Mouse (Mus musculus) liver, adult 2 months (tissue): Measurements from ENCODE around the gene Ttll11. TPM values are rescaled to one million over a fixed set of nuclear protein-coding genes. Genes with fewer than 3 reads are reported as not detected.

Source experiments
- DNase-seq: peaks from one replicate; pipeline ENCODE4 v3.0.0-alpha.2; 2011; ENCODE audit warnings: low read depth, low spot score; ENCODE audit errors: extremely low read depth
- H3K27ac ChIP-seq: fragments of 200-500 bp; replicated peaks from 2 replicates; pipeline ENCODE4 v1.5.1; 2012; ENCODE audit warnings: low read depth, mild to moderate bottlenecking, control low read depth, inconsistent platforms, low read length; ENCODE audit not compliant: insufficient read depth
- H3K27me3 ChIP-seq: fragments of 200-500 bp; 2 replicates; pipeline ENCODE4 v1.6.1; 2012; ENCODE audit warnings: mild to moderate bottlenecking, moderate library complexity, low read length, inconsistent platforms; ENCODE audit not compliant: control insufficient read depth, insufficient read depth
- H3K36me3 ChIP-seq: fragments of 200-500 bp; 2 replicates; pipeline ENCODE4 v1.6.1; 2012; ENCODE audit warnings: low read length, inconsistent platforms; ENCODE audit not compliant: control insufficient read depth, insufficient read depth
- H3K4me1 ChIP-seq: fragments of 200-500 bp; 2 replicates; pipeline ENCODE4 v1.6.1; 2011; ENCODE audit warnings: low read length; ENCODE audit not compliant: control insufficient read depth, insufficient read depth
- H3K4me3 ChIP-seq: fragments of 200-500 bp; 2 replicates; pipeline ENCODE4 v1.5.1; 2011; ENCODE audit warnings: low read depth, mild to moderate bottlenecking, control low read depth, low read length, moderate library complexity; ENCODE audit not compliant: insufficient read depth
- H3K79me2 ChIP-seq: fragments of 200-500 bp; 2 replicates; pipeline ENCODE4 v1.6.1; 2012; ENCODE audit warnings: inconsistent platforms, mild to moderate bottlenecking, low read length, moderate library complexity; ENCODE audit not compliant: control insufficient read depth, insufficient read depth
- H3K9ac ChIP-seq: fragments of 200-500 bp; 2 replicates; pipeline ENCODE4 v1.6.1; 2012; ENCODE audit warnings: low read depth, mild to moderate bottlenecking, control low read depth, inconsistent platforms, low read length
- CTCF ChIP-seq: fragments of 200-500 bp; IDR thresholded peaks from 2 replicates; pipeline ENCODE4 v1.5.1; 2011; ENCODE audit warnings: low read depth, low read length, control low read depth
- POLR2A ChIP-seq: fragments of 200-500 bp; IDR thresholded peaks from 2 replicates; pipeline ENCODE4 v1.6.1; 2011; ENCODE audit warnings: low read length, control low read depth; ENCODE audit not compliant: insufficient read depth; ENCODE audit errors: extremely low read depth
- WGBS: fragments of 180-500 bp; shearing (Covaris S2); methylation state at CpG from one replicate; pipeline ENCODE4 v1.1.7; 2018; 5-methylcytosine and 5-hydroxymethylcytosine counted together
- polyA plus RNA-seq: library from polyadenylated mRNA; depleted of rRNA; stranded (reverse); fragments of >200 nt; gene quantifications from 2 replicates; pipeline ENCODE4 v1.2.3, GENCODE M21; 2012; rRNA removed
- total RNA-seq: library from RNA; depleted of rRNA; stranded (reverse); fragments of >200 nt; gene quantifications from 2 replicates; pipeline ENCODE4 v1.2.3, GENCODE M21; 2014; rRNA removed

The Ttll11 gene
- total and polyA plus RNA-seq, 2 experiments: 0.09 to 0.55 TPM

GRCm38 (mm10) chr2:35703241-35703640, 276.5 kb downstream of the Ttll11 start:
- TF ChIP-seq CTCF (no peak), POLR2A (no peak)
- H3K4me3 ChIP-seq: no peak overlapping the region
- no peak for DNase-seq
- no peaks in the 10 kb centered on the region for H3K27me3 ChIP-seq
- H3K36me3 ChIP-seq: no peaks in the 10 kb centered on the region
- no peaks in the 10 kb centered on the region; the same call in none of the 2 replicates for H3K4me1 ChIP-seq
- peaks cover 10% of the 10 kb centered on the region; the same call in 1 of the 2 replicates for H3K79me2 ChIP-seq
- H3K9ac ChIP-seq: no peak overlapping the region
- H3K27ac ChIP-seq: no peak overlapping the region
- WGBS: 86% methylated on average over 3 of the region's 3 CpGs

DNA sequence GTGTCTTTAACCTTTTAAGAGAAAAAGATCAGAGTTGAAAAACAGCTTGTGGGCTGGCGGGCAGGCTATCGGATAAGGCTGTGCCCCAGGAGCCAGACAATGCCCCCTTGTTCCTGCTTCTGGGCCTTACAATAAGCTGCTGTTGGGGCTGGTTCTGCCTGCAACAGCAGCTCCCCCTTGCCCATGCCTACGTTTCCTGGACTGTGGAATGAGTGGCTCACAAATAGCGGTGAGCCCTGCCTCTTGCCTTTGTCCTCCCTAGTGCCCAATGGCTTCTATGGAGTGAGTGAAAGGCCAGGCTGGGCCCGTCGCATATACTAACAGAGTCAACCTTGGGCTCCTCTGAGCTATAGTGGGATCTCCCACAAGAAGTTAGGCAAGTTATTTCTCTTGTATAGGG, 277.1 kb downstream of the Ttll11 start:
- H3K27me3 ChIP-seq: no peaks in the 10 kb centered on the region
- H3K36me3 ChIP-seq: no peaks in the 10 kb centered on the region
- H3K27ac ChIP-seq: no peak overlapping the region
- TF ChIP-seq CTCF (no peak), POLR2A (no peak)
- H3K9ac ChIP-seq: no peak overlapping the region
- no peak overlapping the region for H3K4me3 ChIP-seq
- H3K79me2 ChIP-seq: peaks cover 16% of the 10 kb centered on the region; the same call in 1 of the 2 replicates
- WGBS: 95% methylated on average over 6 of the region's 6 CpGs
- no peak for DNase-seq
- H3K4me1 ChIP-seq: no peaks in the 10 kb centered on the region; the same call in none of the 2 replicates

DNA sequence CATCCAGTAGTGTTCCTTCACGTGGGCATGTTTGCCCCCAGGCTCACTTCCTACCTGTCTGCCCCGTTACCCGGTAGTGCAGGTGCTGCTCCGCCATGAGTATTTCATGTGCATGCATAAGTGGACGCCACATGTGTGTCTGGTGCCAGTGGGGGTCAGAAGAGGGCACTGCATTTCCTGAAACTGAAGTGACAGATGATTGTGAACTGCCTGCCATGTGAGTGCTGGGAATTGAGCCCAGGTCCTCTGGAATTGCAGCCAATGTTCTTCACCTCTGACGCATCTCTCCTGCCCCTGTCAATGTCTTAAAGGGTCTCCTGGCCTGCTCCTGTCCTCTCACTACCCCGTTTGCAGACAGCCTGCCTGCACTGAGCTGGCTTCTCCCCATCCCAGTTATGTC, 277.7 kb downstream of the Ttll11 start:
- Histone ChIP-seq H3K4me3 (no peak overlapping the region), H3K79me2 (peaks cover 16% of the 10 kb centered on the region; the same call in 1 of the 2 replicates), H3K27ac (no peak overlapping the region), H3K36me3 (no peaks in the 10 kb centered on the region), H3K27me3 (no peaks in the 10 kb centered on the region), H3K4me1 (no peaks in the 10 kb centered on the region; the same call in 1 of the 2 replicates), H3K9ac (no peak overlapping the region)
- TF ChIP-seq POLR2A: no peak
- TF ChIP-seq CTCF: no peak
- no peak for DNase-seq
- WGBS: 91% methylated on average over 7 of the region's 7 CpGs

Other genes starting within 250 kb of the Ttll11 start
- 87.0 and 90.9 TPM in 2 replicates for gene Ndufa8, start 69.5 kb upstream of the Ttll11 start, total RNA-seq
- gene Ndufa8, start 69.5 kb upstream of the Ttll11 start, polyA plus RNA-seq: 86.2 and 96.3 TPM in 2 replicates
- gene Morn5, start 69.5 kb upstream of the Ttll11 start, total RNA-seq: not detected in 2 replicates
- gene Morn5, start 69.5 kb upstream of the Ttll11 start, polyA plus RNA-seq: not detected in 2 replicates
- 0.37 and 0.67 TPM in 2 replicates for gene Lhx6, start 125.5 kb upstream of the Ttll11 start, total RNA-seq
- gene Lhx6, start 125.5 kb upstream of the Ttll11 start, polyA plus RNA-seq: 1.7 and 3.0 TPM in 2 replicates
- 20.0 and 28.7 TPM in 2 replicates for gene Mrrf, start 156.5 kb upstream of the Ttll11 start, total RNA-seq
- 28.0 and 31.4 TPM in 2 replicates for gene Mrrf, start 156.5 kb upstream of the Ttll11 start, polyA plus RNA-seq
- gene Rbm18, start 156.9 kb upstream of the Ttll11 start, total RNA-seq: 13.3 and 14.2 TPM in 2 replicates
- 4.8 and 5.6 TPM in 2 replicates for gene Rbm18, start 156.9 kb upstream of the Ttll11 start, polyA plus RNA-seq